Mouse (Mus musculus) forebrain, embryonic 11.5 days (tissue): ENCODE results near the gene Hyal4. TPM values are rescaled to one million over a fixed set of nuclear protein-coding genes. Genes with fewer than 3 reads are reported as not detected.

Experiments
- ATAC-seq: fragments of 200-750 bp; cut with Nextera tagmentation; replicated peaks from 2 replicates; pipeline ENCODE4 v1.8.0; 2017; ENCODE audit warnings: moderate TSS enrichment; ENCODE audit not compliant: low FRiP score
- DNase-seq: peaks from one replicate; pipeline ENCODE4 v3.0.0-alpha.2; 2017; ENCODE audit warnings: low spot score
- H3K27ac ChIP-seq: fragments of 300-500 bp; sonication (generic); 2 replicates; pipeline ENCODE4 v1.5.1; 2014; ENCODE audit warnings: low read depth, low read length
- H3K27me3 ChIP-seq: fragments of 300-500 bp; sonication (generic); 2 replicates; pipeline ENCODE4 v1.6.1; 2014; ENCODE audit warnings: mild to moderate bottlenecking, low read length, mixed read lengths; ENCODE audit not compliant: control insufficient read depth, insufficient read depth
- H3K36me3 ChIP-seq: fragments of 300-500 bp; sonication (generic); 2 replicates; pipeline ENCODE4 v1.6.1; 2014; ENCODE audit warnings: mild to moderate bottlenecking, low read length, moderate library complexity, mixed read lengths; ENCODE audit not compliant: control insufficient read depth, insufficient read depth
- H3K4me1 ChIP-seq: fragments of 300-500 bp; sonication (generic); replicated peaks from 2 replicates; pipeline ENCODE4 v1.6.1; 2014; ENCODE audit warnings: low read length, mixed read lengths; ENCODE audit not compliant: control insufficient read depth, insufficient read depth
- H3K4me2 ChIP-seq: fragments of 300-500 bp; sonication (generic); 2 replicates; pipeline ENCODE4 v1.6.1; 2014; ENCODE audit warnings: low read depth, mild to moderate bottlenecking, low read length, moderate library complexity, mixed read lengths; ENCODE audit not compliant: severe bottlenecking
- H3K4me3 ChIP-seq: fragments of 300-500 bp; sonication (generic); 2 replicates; pipeline ENCODE4 v1.5.1; 2014; ENCODE audit warnings: low read depth, low read length
- H3K9ac ChIP-seq: fragments of 300-500 bp; sonication (generic); 2 replicates; pipeline ENCODE4 v1.6.1; 2014; ENCODE audit warnings: low read length
- H3K9me3 ChIP-seq: fragments of 300-500 bp; sonication (generic); 2 replicates; pipeline ENCODE4 v1.6.1; 2016; ENCODE audit warnings: low read length, mixed read lengths; ENCODE audit not compliant: control insufficient read depth
- WGBS: fragments of 180-500 bp; shearing (Covaris S2); extraction: QIAGEN DNeasy Blood & Tissue Kit; methylation state at CpG from one replicate; pipeline ENCODE4 v1.1.7; 2014; 5-methylcytosine and 5-hydroxymethylcytosine counted together
- polyA plus RNA-seq: library from polyadenylated mRNA; unstranded; fragments of >200 nt; fragmentation: Nextera tagmentation; extraction: Ambion mirVana; gene quantifications from 2 replicates; pipeline ENCODE4 v1.2.1, GENCODE M21; 2014

The Hyal4 gene
- polyA plus RNA-seq = not detected in 2 replicates

- H3K4me2 ChIP-seq = no peak within 1 kb of the TSS
- no peaks in the 10 kb centered on the region for H3K9me3 ChIP-seq
- H3K27me3 ChIP-seq = no peaks in the 10 kb centered on the region
- H3K27ac ChIP-seq = no peak within 1 kb of the TSS
- ATAC-seq (no peak), DNase-seq (no peak)
- H3K36me3 ChIP-seq = no peaks in the 10 kb centered on the region
- H3K9ac ChIP-seq = no peak within 1 kb of the TSS
- WGBS = 87% methylated on average over 4 of the region's 4 CpGs
- H3K4me1 ChIP-seq = no peaks in the 10 kb centered on the region
- H3K4me3 ChIP-seq = no peak within 1 kb of the TSS
Measured at GRCm38 (mm10) chr6:24748029-24748428, at the start of gene Hyal4. TSS of gene Hyal4 (plus strand) at chr6:24748329.

- H3K36me3 ChIP-seq = no peaks in the 10 kb centered on the region
- H3K9me3 ChIP-seq = no peaks in the 10 kb centered on the region
- 92% methylated on average over 5 of the region's 5 CpGs for WGBS
- ATAC-seq (no peak), DNase-seq (no peak)
- H3K9ac ChIP-seq = no peak overlapping the region
- H3K4me2 ChIP-seq = no peak overlapping the region
- H3K27ac ChIP-seq = no peak overlapping the region
- no peak overlapping the region for H3K4me3 ChIP-seq
- H3K4me1 ChIP-seq = no peaks in the 10 kb centered on the region
- no peaks in the 10 kb centered on the region for H3K27me3 ChIP-seq
Measured at GRCm38 (mm10) chr6:24707090-24707489, 41.0 kb upstream of the Hyal4 start.

- H3K9ac ChIP-seq = no peak overlapping the region
- WGBS = 87% methylated on average over 2 of the region's 2 CpGs
- no peaks in the 10 kb centered on the region for H3K4me1 ChIP-seq
- H3K4me2 ChIP-seq = no peak overlapping the region
- H3K27me3 ChIP-seq = no peaks in the 10 kb centered on the region
- H3K4me3 ChIP-seq = no peak overlapping the region
- no peaks in the 10 kb centered on the region for H3K36me3 ChIP-seq
- ATAC-seq (no peak), DNase-seq (no peak)
- no peak overlapping the region for H3K27ac ChIP-seq
- H3K9me3 ChIP-seq = no peaks in the 10 kb centered on the region
Measured at GRCm38 (mm10) chr6:24707499-24707898, 40.6 kb upstream of the Hyal4 start.

GRCm38 (mm10) chr6:24721317-24722099, 26.6 kb upstream of the Hyal4 start:
- Histone ChIP-seq H3K27ac (no peak overlapping the region), H3K9me3 (no peaks in the 10 kb centered on the region), H3K9ac (no peak overlapping the region), H3K4me3 (no peak overlapping the region), H3K27me3 (no peaks in the 10 kb centered on the region), H3K4me2 (no peak overlapping the region), H3K4me1 (no peaks in the 10 kb centered on the region), H3K36me3 (no peaks in the 10 kb centered on the region)
- DNase-seq = no peak
- ATAC-seq = 0 out of 2 replicates have a peak, but pooled peaks have one; percentile 39
- 37% methylated on average over 13 of the region's 13 CpGs for whole genome bisulfite sequencing

- no peak for DNase-seq
- WGBS = 91% methylated on average over 1 of the region's 1 CpGs
- Histone ChIP-seq H3K36me3 (no peaks in the 10 kb centered on the region), H3K4me2 (no peak overlapping the region), H3K4me1 (no peaks in the 10 kb centered on the region), H3K9ac (no peak overlapping the region), H3K27me3 (no peaks in the 10 kb centered on the region), H3K4me3 (no peak overlapping the region), H3K27ac (no peak overlapping the region), H3K9me3 (no peaks in the 10 kb centered on the region)
- ATAC-seq = no peak
Measured at GRCm38 (mm10) chr6:24728130-24728529, 20.0 kb upstream of the Hyal4 start.

- DNase-seq (no peak), ATAC-seq (no peak)
- Histone ChIP-seq H3K9ac (no peak within 1 kb of the TSS), H3K4me2 (no peak within 1 kb of the TSS), H3K4me1 (no peaks in the 10 kb centered on the region), H3K27me3 (no peaks in the 10 kb centered on the region), H3K9me3 (no peaks in the 10 kb centered on the region), H3K27ac (no peak within 1 kb of the TSS), H3K36me3 (no peaks in the 10 kb centered on the region), H3K4me3 (no peak within 1 kb of the TSS)
- 85% methylated on average over 3 of the region's 3 CpGs for WGBS
Measured at GRCm38 (mm10) chr6:24732945-24733344, 15.2 kb upstream of the Hyal4 start, which contains the start of gene Hyal6. TSS of gene Hyal6 (plus strand) at chr6:24733245.

- Histone ChIP-seq H3K9ac (no peak overlapping the region), H3K4me2 (no peak overlapping the region), H3K36me3 (no peaks in the 10 kb centered on the region), H3K27me3 (no peaks in the 10 kb centered on the region), H3K27ac (no peak overlapping the region), H3K4me3 (no peak overlapping the region), H3K9me3 (no peaks in the 10 kb centered on the region), H3K4me1 (no peaks in the 10 kb centered on the region)
- no peak for DNase-seq
- WGBS = 93% methylated on average over 6 of the region's 6 CpGs
- no peak for ATAC-seq
Measured at GRCm38 (mm10) chr6:24734565-24734964, 13.6 kb upstream of the Hyal4 start.

GRCm38 (mm10) chr6:24759281-24759680, 11.2 kb downstream of the Hyal4 start:
- no peak overlapping the region for H3K27ac ChIP-seq
- H3K36me3 ChIP-seq = no peaks in the 10 kb centered on the region
- H3K4me1 ChIP-seq = no peaks in the 10 kb centered on the region
- H3K27me3 ChIP-seq = no peaks in the 10 kb centered on the region
- no peaks in the 10 kb centered on the region for H3K9me3 ChIP-seq
- no peak overlapping the region for H3K4me2 ChIP-seq
- DNase-seq = no peak
- no peak overlapping the region for H3K4me3 ChIP-seq
- WGBS = 92% methylated on average over 3 of the region's 3 CpGs
- no peak for ATAC-seq
- H3K9ac ChIP-seq = no peak overlapping the region

- Histone ChIP-seq H3K9ac (no peak overlapping the region), H3K36me3 (no peaks in the 10 kb centered on the region), H3K27ac (no peak overlapping the region), H3K4me1 (no peaks in the 10 kb centered on the region), H3K9me3 (no peaks in the 10 kb centered on the region), H3K4me3 (no peak overlapping the region), H3K27me3 (no peaks in the 10 kb centered on the region), H3K4me2 (no peak overlapping the region)
- ATAC-seq (no peak), DNase-seq (no peak)
- WGBS = 94% methylated on average over 2 of the region's 2 CpGs
Measured at GRCm38 (mm10) chr6:24766261-24766660, 18.1 kb downstream of the Hyal4 start.
